Mouse (Mus musculus) testis, adult 2 months (tissue): ENCODE data around the gene Ppp1r1b. TPM values are rescaled to one million over a fixed set of nuclear protein-coding genes. Genes with fewer than 3 reads are reported as not detected.

Experiments
- H3K27ac ChIP-seq: fragments of 200-500 bp; 2 replicates; pipeline ENCODE4 v1.5.1; 2012; ENCODE audit warnings: low read depth, low read length; ENCODE audit not compliant: control insufficient read depth, insufficient read depth
- H3K27me3 ChIP-seq: fragments of 200-500 bp; 2 replicates; pipeline ENCODE4 v1.6.1; 2012; ENCODE audit warnings: mild to moderate bottlenecking, low read length, moderate library complexity; ENCODE audit not compliant: control insufficient read depth, insufficient read depth
- H3K36me3 ChIP-seq: fragments of 200-500 bp; 2 replicates; pipeline ENCODE4 v1.6.1; 2012; ENCODE audit warnings: mild to moderate bottlenecking, low read length; ENCODE audit not compliant: control insufficient read depth, insufficient read depth
- H3K4me1 ChIP-seq: fragments of 200-500 bp; 2 replicates; pipeline ENCODE4 v1.6.1; 2012; ENCODE audit warnings: low read length; ENCODE audit not compliant: control insufficient read depth, insufficient read depth
- H3K4me3 ChIP-seq: fragments of 200-500 bp; 2 replicates; pipeline ENCODE4 v1.5.1; 2012; ENCODE audit warnings: low read depth, mild to moderate bottlenecking, low read length, moderate library complexity, mixed read lengths; ENCODE audit not compliant: control insufficient read depth
- CTCF ChIP-seq: fragments of 200-500 bp; IDR thresholded peaks from 2 replicates; pipeline ENCODE4 v1.5.1; 2012; ENCODE audit warnings: low read depth, mild to moderate bottlenecking, inconsistent platforms, low read length, moderate library complexity; ENCODE audit not compliant: control insufficient read depth, insufficient read depth, insufficient replicate concordance
- POLR2A ChIP-seq: fragments of 200-500 bp; IDR thresholded peaks from 2 replicates; pipeline ENCODE4 v1.6.1; 2012; ENCODE audit warnings: low read depth, mild to moderate bottlenecking, inconsistent platforms, low read length, moderate library complexity; ENCODE audit not compliant: control insufficient read depth
- polyA plus RNA-seq: library from polyadenylated mRNA; depleted of rRNA; stranded (reverse); fragments of >200 nt; gene quantifications from 2 replicates; pipeline ENCODE4 v1.2.3, GENCODE M21; 2012

Gene Ppp1r1b
- polyA plus RNA-seq, 1 experiment = 0.58 TPM

- TF ChIP-seq CTCF (no peak), POLR2A (no peak)
Observed at GRCm38 (mm10) chr11:98329960-98330744, 18.1 kb upstream of the Ppp1r1b start.

DNA sequence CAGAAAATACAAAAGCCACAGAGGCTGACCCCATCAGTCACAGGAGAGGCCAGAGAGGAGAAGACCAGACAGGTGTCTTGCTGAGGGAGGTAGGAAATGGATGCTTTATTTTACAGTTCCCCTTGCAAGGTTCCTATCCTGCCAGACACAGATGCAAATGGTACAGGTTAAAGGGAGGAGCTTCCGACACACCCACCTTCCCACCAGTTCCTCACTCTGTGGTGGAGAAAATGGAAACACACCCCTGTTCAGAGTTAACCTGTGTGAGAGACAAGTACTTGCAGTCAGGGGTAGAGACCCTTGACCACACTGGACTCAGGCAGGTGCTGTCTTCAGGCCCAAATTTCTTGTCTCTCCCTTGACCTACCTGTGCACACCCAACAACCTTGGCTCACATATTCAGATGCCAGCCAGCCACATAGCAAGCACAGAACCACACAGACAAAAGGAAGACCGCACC, 17.4 kb upstream of the Ppp1r1b start:
- no peak overlapping the region for H3K27ac ChIP-seq
- H3K27me3 ChIP-seq = peaks cover 3% of the 10 kb centered on the region; the same call in 1 of the 2 replicates
- H3K36me3 ChIP-seq = no peaks in the 10 kb centered on the region
- no peak for TF ChIP-seq CTCF
- no peak for TF ChIP-seq POLR2A
- H3K4me1 ChIP-seq = peaks cover 24% of the 10 kb centered on the region
- H3K4me3 ChIP-seq = no peak overlapping the region

More at GRCm38 (mm10) chr11:98329960-98330744, 18.1 kb upstream of the Ppp1r1b start:
- H3K27me3 ChIP-seq = peaks cover 3% of the 10 kb centered on the region; the same call in 1 of the 2 replicates
- H3K4me1 ChIP-seq = peaks cover 25% of the 10 kb centered on the region
- no peaks in the 10 kb centered on the region for H3K36me3 ChIP-seq
- H3K4me3 ChIP-seq = no peak overlapping the region
- no peak overlapping the region for H3K27ac ChIP-seq

DNA sequence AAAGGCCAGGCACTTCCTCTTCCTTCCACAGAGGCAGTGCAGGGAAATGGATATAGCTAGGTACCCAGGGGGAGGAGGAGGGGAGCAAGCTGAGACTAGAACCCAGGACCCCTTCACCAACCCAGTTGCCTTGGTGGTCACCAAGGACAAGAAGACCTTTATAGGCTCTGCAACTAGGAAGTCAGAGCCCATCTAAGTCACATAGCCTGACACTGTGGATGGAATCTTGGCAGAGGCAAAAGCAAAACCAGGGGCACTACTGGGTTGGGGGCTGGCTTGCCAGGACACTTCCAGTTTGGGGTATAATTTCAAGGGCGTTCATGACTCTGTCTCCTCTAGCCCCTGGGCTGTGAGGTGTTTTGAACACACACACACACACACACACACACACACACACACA, 16.8 kb upstream of the Ppp1r1b start:
- no peak overlapping the region for H3K27ac ChIP-seq
- no peaks in the 10 kb centered on the region for H3K36me3 ChIP-seq
- peaks cover 22% of the 10 kb centered on the region for H3K4me1 ChIP-seq
- H3K4me3 ChIP-seq = no peak overlapping the region
- peaks cover 3% of the 10 kb centered on the region; the same call in 1 of the 2 replicates for H3K27me3 ChIP-seq
- TF ChIP-seq CTCF = no peak
- no peak for TF ChIP-seq POLR2A

DNA sequence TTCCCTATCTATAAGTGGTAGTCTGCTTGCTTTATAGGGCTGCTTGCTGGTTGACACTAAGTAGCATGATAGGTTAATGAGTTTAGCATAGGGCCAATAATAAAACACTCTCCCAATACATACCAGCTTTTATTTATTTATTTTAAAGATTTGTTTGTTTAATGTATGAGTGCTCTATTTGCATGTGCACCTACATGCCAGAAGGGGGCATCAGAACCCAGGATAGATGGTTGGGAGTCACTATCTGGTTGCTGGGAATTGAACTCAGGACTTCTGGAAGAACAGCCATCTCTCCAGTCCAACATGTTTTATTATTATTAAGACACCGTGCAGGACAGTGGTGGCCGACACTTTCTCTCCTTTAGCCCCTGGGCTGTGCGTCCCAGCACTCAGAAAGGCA, 16.0 kb upstream of the Ppp1r1b start:
- Histone ChIP-seq H3K27me3 (peaks cover 3% of the 10 kb centered on the region; the same call in 1 of the 2 replicates), H3K4me3 (no peak overlapping the region), H3K4me1 (peaks cover 21% of the 10 kb centered on the region), H3K27ac (no peak overlapping the region), H3K36me3 (no peaks in the 10 kb centered on the region)
- TF ChIP-seq POLR2A (no peak), CTCF (no peak)

GRCm38 (mm10) chr11:98332841-98333240, 15.4 kb upstream of the Ppp1r1b start:
- H3K4me3 ChIP-seq = no peak overlapping the region
- TF ChIP-seq POLR2A (no peak), CTCF (no peak)
- H3K27me3 ChIP-seq = peaks cover 3% of the 10 kb centered on the region; the same call in 1 of the 2 replicates

DNA sequence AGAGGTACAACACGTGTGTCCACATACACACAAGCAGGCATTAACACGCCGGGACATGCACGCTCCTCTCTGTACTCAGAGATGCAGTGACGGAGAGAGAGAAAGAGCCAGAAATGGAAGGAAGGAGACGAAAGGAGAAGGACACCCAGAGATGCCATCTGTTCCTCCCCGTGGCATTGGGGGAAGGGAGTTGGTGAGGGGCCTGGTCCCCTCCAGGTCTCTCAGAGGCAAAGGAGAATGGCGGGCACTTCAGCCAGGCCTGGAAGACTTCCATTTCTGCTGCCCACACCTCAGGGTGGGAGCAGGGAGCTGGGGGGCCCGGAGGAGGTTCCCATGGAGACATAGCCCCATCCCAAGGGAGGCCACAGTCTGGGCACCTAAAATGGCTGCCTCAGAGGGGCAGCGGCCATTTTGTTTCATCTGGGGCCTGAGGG, 14.9 kb upstream of the Ppp1r1b start:
- H3K27me3 ChIP-seq = peaks cover 3% of the 10 kb centered on the region; the same call in 1 of the 2 replicates
- TF ChIP-seq POLR2A = no peak
- TF ChIP-seq CTCF = no peak
- no peaks in the 10 kb centered on the region for H3K36me3 ChIP-seq
- H3K4me3 ChIP-seq = no peak overlapping the region
- H3K4me1 ChIP-seq = peaks cover 19% of the 10 kb centered on the region
- H3K27ac ChIP-seq = no peak overlapping the region

More at GRCm38 (mm10) chr11:98332841-98333240, 15.4 kb upstream of the Ppp1r1b start:
- H3K4me1 ChIP-seq = peaks cover 18% of the 10 kb centered on the region
- H3K36me3 ChIP-seq = no peaks in the 10 kb centered on the region
- no peak overlapping the region for H3K27ac ChIP-seq

GRCm38 (mm10) chr11:98333981-98334741, 14.0 kb upstream of the Ppp1r1b start:
- TF ChIP-seq POLR2A (no peak), CTCF (no peak)
- Histone ChIP-seq H3K4me3 (peak overlapping the region; percentile 30), H3K36me3 (no peaks in the 10 kb centered on the region), H3K27ac (no peak overlapping the region), H3K4me1 (peaks cover 21% of the 10 kb centered on the region), H3K27me3 (no peaks in the 10 kb centered on the region)
